Comparison of ENCODE assay signal across 9 mouse cellular contexts in the genomic region with DNA sequence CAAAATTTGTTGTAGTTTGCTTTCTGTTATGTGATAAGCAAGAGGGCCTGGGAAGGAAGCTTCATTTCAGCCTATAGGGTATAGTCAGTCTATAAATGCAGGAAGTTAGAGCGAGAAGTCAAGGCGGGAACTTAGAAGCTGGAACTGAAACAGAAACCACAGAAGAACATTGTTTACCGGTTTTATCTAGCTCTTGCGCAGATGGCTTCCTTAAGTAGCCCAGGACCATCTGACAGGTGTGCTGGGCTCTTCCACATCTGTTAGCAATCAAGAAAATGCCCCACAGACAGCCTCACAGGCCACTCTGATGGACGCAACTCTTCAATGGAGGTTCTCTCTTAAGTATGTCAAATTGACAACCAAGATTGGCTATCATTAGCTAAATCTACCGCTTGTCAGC. TPM values are rescaled to one million over a fixed set of nuclear protein-coding genes. Genes with fewer than 3 reads are reported as not detected.
A peak's percentile ranks its signal among the peaks of the same experiment; 100 is the strongest.
DNase-seq lines count a peak whose midpoint lies in the region; ATAC-seq lines count a peak whose summit lies in the region.
"Had no signal": no experiment of that assay in that cellular context is flagged by ENCODE, and none has a peak within 500 bp of the region (broad histone marks: within the 10 kb centered on the region; RNA-seq: fewer than 3 reads in every experiment).

No protein-coding gene starts in this region.

- 0 out of 2 replicates have a peak overlapping the region, but pooled peaks have one; percentile 3 for H3K4me3 ChIP-seq in liver, embryonic 13.5 days (replicated peaks)
- no peak overlapping the region for H3K4me3 ChIP-seq in kidney, embryonic 15.5 days (replicated peaks)
- H3K4me3 ChIP-seq: hindbrain, embryonic 15.5 days had no signal

- peak; percentile 97 for ATAC-seq in activated CD4-positive, CD25-positive, alpha-beta regulatory T cell, adult 4 months
- ATAC-seq in liver, embryonic 13.5 days (ENCODE audit: low read depth) = peak; percentile 74
- ATAC-seq in kidney, embryonic 15.5 days (replicated peaks; ENCODE audit: low FRiP score) = no peak

- H3K27ac ChIP-seq in liver, embryonic 13.5 days = peak overlapping the region; percentile 62
- no peak overlapping the region for H3K27ac ChIP-seq in kidney, embryonic 15.5 days
- H3K27ac ChIP-seq: hindbrain, embryonic 15.5 days had no signal

- H3K36me3 ChIP-seq in liver, embryonic 13.5 days = no peaks in the 10 kb centered on the region
- no peaks in the 10 kb centered on the region for H3K36me3 ChIP-seq in kidney, embryonic 15.5 days
- H3K36me3 ChIP-seq: hindbrain, embryonic 15.5 days had no signal

- peak overlapping the region; percentile 53 for H3K4me2 ChIP-seq in liver, embryonic 13.5 days
- no peak overlapping the region for H3K4me2 ChIP-seq in kidney, embryonic 15.5 days
- H3K4me2 ChIP-seq: hindbrain, embryonic 15.5 days had no signal

- H3K9me3 ChIP-seq in liver, embryonic 13.5 days (replicated peaks) = no peaks in the 10 kb centered on the region
- no peaks in the 10 kb centered on the region for H3K9me3 ChIP-seq in kidney, embryonic 15.5 days (replicated peaks)
- H3K9me3 ChIP-seq: hindbrain, embryonic 15.5 days had no signal

- peaks cover 35% of the 10 kb centered on the region for H3K4me1 ChIP-seq in liver, embryonic 13.5 days (replicated peaks)
- H3K4me1 ChIP-seq in kidney, embryonic 15.5 days = no peaks in the 10 kb centered on the region
- H3K4me1 ChIP-seq: hindbrain, embryonic 15.5 days had no signal

- H3K9ac ChIP-seq in liver, embryonic 13.5 days = peak overlapping the region; percentile 47
- no peak overlapping the region for H3K9ac ChIP-seq in kidney, embryonic 15.5 days
- H3K9ac ChIP-seq: hindbrain, embryonic 15.5 days had no signal

- peak; percentile 21 for DNase-seq in embryo, embryonic 10 days (ENCODE audit: low spot score)
- DNase-seq in embryo, embryonic 10.5 days (ENCODE audit: low spot score) = no peak
- no peak for DNase-seq in liver, embryonic 13.5 days
- DNase-seq in telencephalon, adult 2 months (ENCODE audit: low read depth, low spot score) = peak; percentile 15
- no peak for DNase-seq in frontal cortex, postnatal 36 days (ENCODE audit: low spot score in 2 of 2)
- no peak for DNase-seq in testis, postnatal 10 days (ENCODE audit: low spot score)

- H3K27me3 ChIP-seq in liver, embryonic 13.5 days = no peaks in the 10 kb centered on the region
- H3K27me3 ChIP-seq in kidney, embryonic 15.5 days = no peaks in the 10 kb centered on the region
- H3K27me3 ChIP-seq: hindbrain, embryonic 15.5 days had no signal

- WGBS in liver, embryonic 13.5 days (ENCODE audit: insufficient replicate concordance) = 25% methylated on average over 6 of the region's 6 CpGs
- 88% methylated on average over 6 of the region's 6 CpGs for WGBS in kidney, embryonic 15.5 days

RNA-seq across cellular contexts. Expression of gene Cd47, which starts 18.3 kb away (rescaled TPM):
- polyA plus RNA-seq in activated CD4-positive, CD25-positive, alpha-beta regulatory T cell, adult 4 months (2017; shearing (Covaris generic)) = 100 to 1,000 TPM; 296 to 343 TPM
- 301 and 344 TPM in 2 replicates for polyA plus RNA-seq in liver, embryonic 13.5 days (2015; fragmentation: Nextera tagmentation; extraction: Ambion mirVana)
- 78.3 and 84.1 TPM in 2 replicates for polyA plus RNA-seq in kidney, embryonic 15.5 days (2015; fragmentation: Nextera tagmentation; extraction: Ambion mirVana)

Comparison
In these comparisons a context has a peak if more than half of its experiments do, and no peak if none do; other contexts are left out.
1. DNase-seq: peak in embryo, embryonic 10 days (single experiment) and telencephalon, adult 2 months (single experiment); none in embryo, embryonic 10.5 days (single experiment), liver, embryonic 13.5 days (single experiment), frontal cortex, postnatal 36 days (0 of 2) and testis, postnatal 10 days (single experiment).